Mouse (Mus musculus): ENCODE measurements around the gene Fkrp. TPM values are rescaled to one million over a fixed set of nuclear protein-coding genes. Genes with fewer than 3 reads are reported as not detected.

The Fkrp gene
- polyA plus RNA-seq, 1 experiment from 2014 or later, result 23.8 TPM

DNA sequence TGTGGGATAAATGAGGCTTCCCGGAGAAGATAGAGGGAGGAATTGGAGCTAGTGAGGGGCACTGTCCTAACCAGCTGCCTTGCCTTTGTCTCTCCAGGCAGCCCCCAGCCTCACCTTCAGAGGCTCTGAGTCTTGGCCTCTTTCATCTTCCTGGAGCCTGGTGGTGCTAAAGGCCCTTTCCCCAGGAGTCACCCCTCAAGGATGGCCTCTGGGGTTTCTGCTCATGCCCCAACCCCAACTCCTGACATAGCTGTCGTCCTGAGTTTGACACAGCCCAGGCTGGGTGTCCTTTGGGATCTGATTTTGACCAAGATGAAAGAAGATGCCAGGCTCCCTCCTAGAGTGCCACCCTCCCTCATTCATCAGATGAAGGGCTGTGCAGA is 23.6 kb upstream of the Fkrp start:
- H3K4me1 ChIP-seq (ENCODE audit: control insufficient read depth, insufficient read depth, low read length), result peaks cover 16% of the 10 kb centered on the region; the same call in 1 of the 2 replicates
- WGBS, result 87% methylated on average over 2 of the region's 2 CpGs
- H3K36me3 ChIP-seq (ENCODE audit: control insufficient read depth, insufficient read depth, low read length), result peaks cover 39% of the 10 kb centered on the region
- no peak overlapping the region for H3K4me3 ChIP-seq (ENCODE audit: low read depth, low read length)
- no peak for ATAC-seq (ENCODE audit: insufficient number of reproducible peaks, insufficient read depth, low FRiP score, low read depth)
- H3K27ac ChIP-seq (ENCODE audit: low read length), result no peak overlapping the region
- no peaks in the 10 kb centered on the region for H3K9me3 ChIP-seq (ENCODE audit: control insufficient read depth, low read depth, low read length)
- no peaks in the 10 kb centered on the region for H3K27me3 ChIP-seq (ENCODE audit: control insufficient read depth, insufficient read depth, low read length)
- no peak overlapping the region for H3K9ac ChIP-seq (replicated peaks; ENCODE audit: low read depth, low read length)
- no peak overlapping the region for H3K4me2 ChIP-seq (replicated peaks; ENCODE audit: low read depth, low read length)

DNA sequence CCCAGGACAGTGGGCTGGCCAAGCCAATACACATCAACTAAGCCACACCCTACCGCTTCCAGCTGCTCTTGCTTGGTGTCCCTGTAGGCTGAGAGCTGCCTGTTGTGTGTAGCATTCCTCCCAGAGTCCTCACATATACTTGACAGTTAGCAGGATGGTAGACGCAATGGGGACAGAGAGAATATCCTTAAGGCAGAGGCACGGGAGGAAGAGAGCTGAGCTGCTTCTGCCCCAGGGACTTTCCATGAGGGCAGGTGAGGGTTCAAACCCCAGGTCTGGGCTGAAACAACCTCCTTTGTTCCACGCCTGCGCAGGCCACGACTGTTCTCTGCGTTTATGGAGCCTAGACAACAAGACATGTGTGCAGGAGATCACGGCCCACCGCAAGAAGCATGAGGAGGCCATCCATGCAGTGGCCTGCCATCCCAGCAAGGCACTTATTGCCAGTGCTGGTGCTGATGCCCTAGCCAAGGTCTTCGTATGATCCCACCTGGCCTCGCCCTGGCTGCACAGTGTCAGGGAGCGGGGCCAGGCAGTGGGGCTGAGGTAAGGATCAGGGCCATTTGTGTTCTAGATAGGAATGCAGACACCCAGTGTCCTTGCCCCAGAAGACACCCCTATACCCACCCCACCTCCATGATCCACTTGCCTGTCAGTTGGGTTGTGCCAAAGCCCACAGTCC is 23.0 kb upstream of the Fkrp start:
- ATAC-seq (ENCODE audit: insufficient number of reproducible peaks, insufficient read depth, low FRiP score, low read depth), result no peak
- Histone ChIP-seq H3K27ac (ENCODE audit: low read length) (no peak overlapping the region), H3K36me3 (ENCODE audit: control insufficient read depth, insufficient read depth, low read length) (peaks cover 45% of the 10 kb centered on the region), H3K4me3 (ENCODE audit: low read depth, low read length) (no peak overlapping the region), H3K9ac (replicated peaks; ENCODE audit: low read depth, low read length) (no peak overlapping the region), H3K27me3 (ENCODE audit: control insufficient read depth, insufficient read depth, low read length) (no peaks in the 10 kb centered on the region), H3K4me1 (ENCODE audit: control insufficient read depth, insufficient read depth, low read length) (peaks cover 11% of the 10 kb centered on the region; the same call in 1 of the 2 replicates), H3K4me2 (replicated peaks; ENCODE audit: low read depth, low read length) (no peak overlapping the region), H3K9me3 (ENCODE audit: control insufficient read depth, low read depth, low read length) (no peaks in the 10 kb centered on the region)
- WGBS, result 94% methylated on average over 12 of the region's 12 CpGs

DNA sequence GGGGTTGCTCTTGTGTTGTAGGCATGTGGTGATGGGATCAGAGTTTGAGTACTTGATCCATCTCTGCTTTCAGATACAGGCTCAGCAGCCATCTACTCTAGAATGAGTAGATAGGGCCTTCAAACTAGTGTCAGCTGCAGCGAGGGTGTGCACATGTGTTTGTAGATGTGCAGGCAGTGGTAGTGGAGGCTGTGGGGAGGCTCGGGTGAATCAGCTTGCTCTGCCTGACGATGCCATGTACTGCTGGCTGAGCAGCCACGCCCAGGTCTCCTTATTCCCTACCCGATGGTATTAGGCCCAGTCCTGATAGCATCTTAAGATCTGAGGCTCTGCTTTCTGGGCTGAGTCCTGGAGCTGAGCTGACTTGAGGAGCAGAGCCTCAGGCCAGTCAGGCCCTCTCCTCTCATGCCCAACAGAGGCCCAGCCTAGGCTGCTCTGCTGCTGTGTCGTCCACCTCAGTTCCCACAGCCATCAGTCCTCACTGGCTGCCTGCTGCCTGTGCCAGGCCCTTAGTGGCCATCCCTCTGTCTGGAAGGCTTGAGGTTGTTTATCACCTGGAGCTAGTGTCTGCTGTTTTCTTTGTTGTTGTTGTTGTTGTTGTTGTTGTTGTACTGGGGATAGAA is 22.4 kb upstream of the Fkrp start:
- no peaks in the 10 kb centered on the region for H3K27me3 ChIP-seq (ENCODE audit: control insufficient read depth, insufficient read depth, low read length)
- peaks cover 51% of the 10 kb centered on the region for H3K36me3 ChIP-seq (ENCODE audit: control insufficient read depth, insufficient read depth, low read length)
- no peaks in the 10 kb centered on the region for H3K9me3 ChIP-seq (ENCODE audit: control insufficient read depth, low read depth, low read length)
- WGBS, result 77% methylated on average over 6 of the region's 6 CpGs
- no peak overlapping the region for H3K9ac ChIP-seq (replicated peaks; ENCODE audit: low read depth, low read length)
- no peak for ATAC-seq (ENCODE audit: insufficient number of reproducible peaks, insufficient read depth, low FRiP score, low read depth)
- H3K4me1 ChIP-seq (ENCODE audit: control insufficient read depth, insufficient read depth, low read length), result peaks cover 7% of the 10 kb centered on the region; the same call in 1 of the 2 replicates
- no peak overlapping the region for H3K27ac ChIP-seq (ENCODE audit: low read length)
- no peak overlapping the region for H3K4me2 ChIP-seq (replicated peaks; ENCODE audit: low read depth, low read length)
- no peak overlapping the region for H3K4me3 ChIP-seq (ENCODE audit: low read depth, low read length)

DNA sequence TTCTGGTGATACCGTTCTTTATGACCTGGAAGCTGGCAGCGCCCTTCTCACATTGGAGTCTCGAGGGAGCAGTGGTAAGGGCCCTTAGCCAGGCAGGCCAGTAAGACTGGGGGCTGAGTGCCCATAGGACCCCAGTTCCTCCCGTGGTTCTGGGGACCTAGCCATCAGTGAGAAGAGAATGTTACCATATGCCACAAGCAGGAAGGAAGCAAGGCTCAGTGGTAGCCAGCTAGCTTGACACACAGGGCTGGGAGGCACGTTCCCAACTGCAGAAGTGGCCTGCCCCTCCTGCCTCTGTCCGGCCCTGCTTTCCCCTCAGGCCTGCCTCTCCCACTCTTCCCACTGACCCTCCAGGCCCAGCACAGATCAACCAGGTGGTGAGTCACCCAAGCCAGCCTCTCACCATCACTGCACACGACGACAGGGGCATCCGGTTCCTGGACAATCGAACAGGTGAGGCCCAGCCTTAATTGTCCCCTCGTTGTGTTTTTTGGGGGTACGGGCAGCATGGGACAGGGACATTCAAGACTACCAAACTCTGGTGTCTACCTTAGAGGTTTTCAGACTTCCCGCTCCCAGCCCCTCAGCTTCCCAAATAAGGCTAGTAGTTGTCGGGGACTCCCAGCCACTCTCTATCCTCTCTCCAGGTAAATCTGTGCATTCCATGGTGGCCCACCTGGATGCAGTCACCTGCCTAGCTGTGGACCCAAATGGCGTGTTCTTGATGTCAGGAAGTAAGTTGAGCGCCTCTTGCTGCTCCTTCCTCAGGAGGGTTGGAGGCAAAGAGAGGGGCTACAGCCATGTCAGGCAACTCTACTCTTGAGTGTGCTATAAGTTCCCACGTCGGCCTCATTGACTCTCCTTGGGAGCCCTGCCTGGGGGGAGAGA is 21.6 kb upstream of the Fkrp start:
- WGBS, result 91% methylated on average over 18 of the region's 18 CpGs
- peaks cover 59% of the 10 kb centered on the region for H3K36me3 ChIP-seq (ENCODE audit: control insufficient read depth, insufficient read depth, low read length)
- ATAC-seq (ENCODE audit: insufficient number of reproducible peaks, insufficient read depth, low FRiP score, low read depth), result no peak

DNA sequence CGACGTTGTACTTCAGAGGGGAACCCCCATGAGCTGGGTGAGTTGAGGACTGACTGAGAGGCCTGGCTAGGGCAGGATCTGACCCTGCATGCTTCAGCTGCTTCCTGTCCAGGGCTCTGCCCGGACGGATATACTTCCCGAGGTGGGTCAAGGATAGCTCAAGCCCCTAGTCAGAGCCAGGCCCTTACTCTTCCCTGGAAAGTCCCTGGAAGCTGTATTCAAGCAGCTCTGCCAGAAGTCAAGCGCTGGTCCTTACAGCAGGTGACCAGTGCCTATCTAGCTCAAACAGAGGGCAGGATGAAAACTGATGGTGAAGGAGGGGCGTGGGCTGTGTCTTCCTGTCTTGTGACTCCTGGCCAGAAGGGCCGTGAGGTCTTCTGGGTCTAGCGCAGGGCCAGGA is 13.9 kb upstream of the Fkrp start:
- Histone ChIP-seq H3K4me3 (ENCODE audit: low read depth, low read length) (no peak overlapping the region), H3K4me2 (replicated peaks; ENCODE audit: low read depth, low read length) (no peak overlapping the region), H3K36me3 (ENCODE audit: control insufficient read depth, insufficient read depth, low read length) (peaks cover 89% of the 10 kb centered on the region), H3K9me3 (ENCODE audit: control insufficient read depth, low read depth, low read length) (no peaks in the 10 kb centered on the region), H3K4me1 (ENCODE audit: control insufficient read depth, insufficient read depth, low read length) (no peaks in the 10 kb centered on the region), H3K27ac (ENCODE audit: low read length) (no peak overlapping the region), H3K27me3 (ENCODE audit: control insufficient read depth, insufficient read depth, low read length) (no peaks in the 10 kb centered on the region), H3K9ac (replicated peaks; ENCODE audit: low read depth, low read length) (no peak overlapping the region)
- 80% methylated on average over 9 of the region's 9 CpGs for WGBS
- no peak for ATAC-seq (ENCODE audit: insufficient number of reproducible peaks, insufficient read depth, low FRiP score, low read depth)

More for the DNA sequence above, 21.6 kb upstream of the Fkrp start:
- H3K4me3 ChIP-seq (ENCODE audit: low read depth, low read length), result no peak overlapping the region
- no peak overlapping the region for H3K27ac ChIP-seq (ENCODE audit: low read length)
- H3K4me2 ChIP-seq (replicated peaks; ENCODE audit: low read depth, low read length), result no peak overlapping the region
- no peak overlapping the region for H3K9ac ChIP-seq (replicated peaks; ENCODE audit: low read depth, low read length)
- 0 out of 2 replicates have a peak, but pooled peaks cover 5% of the 10 kb centered on the region for H3K4me1 ChIP-seq (ENCODE audit: control insufficient read depth, insufficient read depth, low read length)
- no peaks in the 10 kb centered on the region for H3K9me3 ChIP-seq (ENCODE audit: control insufficient read depth, low read depth, low read length)
- no peaks in the 10 kb centered on the region for H3K27me3 ChIP-seq (ENCODE audit: control insufficient read depth, insufficient read depth, low read length)

DNA sequence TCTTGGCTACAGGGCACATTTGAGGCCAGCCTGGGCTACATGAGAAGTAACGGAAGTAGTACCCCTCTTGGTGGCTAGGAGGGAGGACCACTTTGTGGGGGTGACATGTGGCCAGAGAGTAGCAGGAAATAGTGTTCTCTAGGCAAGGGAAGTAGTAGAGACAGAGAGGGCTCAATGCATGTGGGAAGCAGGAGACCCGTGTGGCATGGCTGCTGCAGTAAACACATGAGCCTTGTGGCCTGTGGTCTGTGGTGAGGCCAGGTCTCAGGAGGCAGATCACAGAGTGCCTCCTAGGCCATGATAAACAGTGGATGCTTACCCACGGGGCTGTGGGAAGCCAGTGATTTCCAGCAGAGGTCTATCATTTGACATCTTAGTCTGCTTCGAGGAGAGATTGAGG is 10.7 kb upstream of the Fkrp start:
- H3K4me3 ChIP-seq (ENCODE audit: low read depth, low read length), result no peak overlapping the region
- H3K9me3 ChIP-seq (ENCODE audit: control insufficient read depth, low read depth, low read length), result no peaks in the 10 kb centered on the region
- H3K27me3 ChIP-seq (ENCODE audit: control insufficient read depth, insufficient read depth, low read length), result no peaks in the 10 kb centered on the region
- no peak overlapping the region for H3K4me2 ChIP-seq (replicated peaks; ENCODE audit: low read depth, low read length)
- H3K9ac ChIP-seq (replicated peaks; ENCODE audit: low read depth, low read length), result no peak overlapping the region
- no peak overlapping the region for H3K27ac ChIP-seq (ENCODE audit: low read length)
- ATAC-seq (ENCODE audit: insufficient number of reproducible peaks, insufficient read depth, low FRiP score, low read depth), result no peak
- WGBS, result 79% methylated on average over 4 of the region's 4 CpGs
- H3K4me1 ChIP-seq (ENCODE audit: control insufficient read depth, insufficient read depth, low read length), result no peaks in the 10 kb centered on the region
- peaks cover 79% of the 10 kb centered on the region for H3K36me3 ChIP-seq (ENCODE audit: control insufficient read depth, insufficient read depth, low read length)

DNA sequence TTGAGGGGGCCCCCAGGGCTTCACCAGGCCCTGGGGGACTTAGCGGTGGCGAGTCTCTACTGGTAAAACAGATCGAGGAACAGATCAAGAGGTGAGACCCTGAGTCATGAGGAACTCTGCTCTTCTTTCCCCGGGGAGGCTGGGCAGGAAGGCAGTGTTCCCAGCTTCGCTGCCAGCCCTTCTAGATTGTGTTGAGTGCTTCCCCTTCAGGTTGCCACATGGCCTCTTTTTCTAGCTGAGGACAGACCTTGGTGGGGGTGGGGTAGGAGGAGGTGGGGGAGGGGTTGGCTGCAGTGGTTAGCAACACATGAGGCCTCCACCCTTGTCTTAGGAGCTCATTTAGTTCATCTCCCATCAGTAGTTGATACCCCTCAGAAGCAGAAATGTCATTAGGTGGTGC is 10.0 kb upstream of the Fkrp start:
- Histone ChIP-seq H3K4me1 (ENCODE audit: control insufficient read depth, insufficient read depth, low read length) (no peaks in the 10 kb centered on the region), H3K9me3 (ENCODE audit: control insufficient read depth, low read depth, low read length) (no peaks in the 10 kb centered on the region), H3K4me2 (replicated peaks; ENCODE audit: low read depth, low read length) (no peak overlapping the region), H3K36me3 (ENCODE audit: control insufficient read depth, insufficient read depth, low read length) (peaks cover 72% of the 10 kb centered on the region), H3K4me3 (ENCODE audit: low read depth, low read length) (no peak overlapping the region), H3K27ac (ENCODE audit: low read length) (no peak overlapping the region), H3K9ac (replicated peaks; ENCODE audit: low read depth, low read length) (no peak overlapping the region), H3K27me3 (ENCODE audit: control insufficient read depth, insufficient read depth, low read length) (no peaks in the 10 kb centered on the region)
- 85% methylated on average over 5 of the region's 5 CpGs for WGBS
- no peak for ATAC-seq (ENCODE audit: insufficient number of reproducible peaks, insufficient read depth, low FRiP score, low read depth)

DNA sequence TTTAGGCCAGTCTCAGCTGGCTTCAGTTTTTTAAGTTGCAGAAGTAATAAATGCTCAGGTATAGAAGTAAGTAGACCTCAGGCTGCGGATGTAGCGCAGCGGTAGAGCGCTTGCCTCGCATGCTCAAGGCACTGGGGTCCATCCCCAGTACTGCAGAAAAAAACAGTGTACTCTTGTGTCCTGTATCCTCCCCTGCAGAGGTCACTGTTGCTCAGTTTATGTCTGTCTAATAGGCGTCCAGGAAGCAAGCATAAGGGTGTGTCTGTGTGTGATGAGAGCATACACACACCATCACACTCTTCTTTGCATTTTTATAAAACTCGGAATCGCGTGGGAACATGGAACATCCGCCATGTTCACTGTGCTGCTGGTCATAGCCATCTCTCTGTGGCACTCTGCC is 9.3 kb upstream of the Fkrp start:
- no peak overlapping the region for H3K27ac ChIP-seq (ENCODE audit: low read length)
- H3K27me3 ChIP-seq (ENCODE audit: control insufficient read depth, insufficient read depth, low read length), result no peaks in the 10 kb centered on the region
- WGBS, result 82% methylated on average over 10 of the region's 10 CpGs
- no peak overlapping the region for H3K9ac ChIP-seq (replicated peaks; ENCODE audit: low read depth, low read length)
- no peak overlapping the region for H3K4me2 ChIP-seq (replicated peaks; ENCODE audit: low read depth, low read length)
- H3K36me3 ChIP-seq (ENCODE audit: control insufficient read depth, insufficient read depth, low read length), result peaks cover 65% of the 10 kb centered on the region
- no peaks in the 10 kb centered on the region for H3K9me3 ChIP-seq (ENCODE audit: control insufficient read depth, low read depth, low read length)
- ATAC-seq (ENCODE audit: insufficient number of reproducible peaks, insufficient read depth, low FRiP score, low read depth), result no peak
- H3K4me3 ChIP-seq (ENCODE audit: low read depth, low read length), result no peak overlapping the region
- 0 out of 2 replicates have a peak, but pooled peaks cover 4% of the 10 kb centered on the region for H3K4me1 ChIP-seq (ENCODE audit: control insufficient read depth, insufficient read depth, low read length)

Data from stomach, embryonic 14.5 days (tissue).